Mouse (Mus musculus) intestine, embryonic 16.5 days (tissue): Measurements from ENCODE around the gene Vps13d. TPM values are rescaled to one million over a fixed set of nuclear protein-coding genes. Genes with fewer than 3 reads are reported as not detected.

ENCODE experiments used
- ATAC-seq: fragments of 200-750 bp; cut with Nextera tagmentation; 2 replicates; pipeline ENCODE4 v1.8.0; 2017; ENCODE audit warnings: moderate TSS enrichment, moderate library complexity
- H3K27ac ChIP-seq: fragments of 300-500 bp; sonication (generic); 2 replicates; pipeline ENCODE4 v1.5.1; 2014; ENCODE audit warnings: mild to moderate bottlenecking, low read length
- H3K27me3 ChIP-seq: fragments of 300-500 bp; sonication (generic); replicated peaks from 2 replicates; pipeline ENCODE4 v1.6.1; 2014; ENCODE audit warnings: low read length, control low read depth, mixed read lengths; ENCODE audit not compliant: control insufficient read depth, insufficient read depth
- H3K36me3 ChIP-seq: fragments of 300-500 bp; sonication (generic); 2 replicates; pipeline ENCODE4 v1.6.1; 2014; ENCODE audit warnings: low read length, control low read depth; ENCODE audit not compliant: control insufficient read depth, insufficient read depth
- H3K4me1 ChIP-seq: fragments of 300-500 bp; sonication (generic); 2 replicates; pipeline ENCODE4 v1.6.1; 2014; ENCODE audit warnings: low read length, control low read depth, mixed read lengths; ENCODE audit not compliant: control insufficient read depth, insufficient read depth
- H3K4me2 ChIP-seq: fragments of 300-500 bp; sonication (generic); 2 replicates; pipeline ENCODE4 v1.6.1; 2014; ENCODE audit warnings: low read depth, low read length, control low read depth
- H3K4me3 ChIP-seq: fragments of 300-500 bp; sonication (generic); 2 replicates; pipeline ENCODE4 v1.5.1; 2014; ENCODE audit warnings: mild to moderate bottlenecking, low read length
- H3K9ac ChIP-seq: fragments of 300-500 bp; sonication (generic); 2 replicates; pipeline ENCODE4 v1.6.1; 2014; ENCODE audit warnings: low read depth, low read length
- H3K9me3 ChIP-seq: fragments of 300-500 bp; sonication (generic); 2 replicates; pipeline ENCODE4 v1.6.1; 2016; ENCODE audit warnings: low read length, control low read depth; ENCODE audit not compliant: control insufficient read depth
- WGBS: fragments of 180-500 bp; shearing (Covaris S2); extraction: QIAGEN DNeasy Blood & Tissue Kit; methylation state at CpG from one replicate; pipeline ENCODE4 v1.1.7; 2014; 5-methylcytosine and 5-hydroxymethylcytosine counted together
- polyA plus RNA-seq: library from polyadenylated mRNA; unstranded; fragments of >200 nt; fragmentation: Nextera tagmentation; extraction: Ambion mirVana; gene quantifications from 2 replicates; pipeline ENCODE4 v1.2.1, GENCODE M21; 2015

Gene Vps13d
- polyA plus RNA-seq, 1 experiment from 2014 or later, result 11.4 TPM

- no peak for ATAC-seq
- H3K4me1 ChIP-seq, result peaks cover 6% of the 10 kb centered on the region; the same call in 1 of the 2 replicates
- H3K36me3 ChIP-seq, result peaks cover 7% of the 10 kb centered on the region; the same call in 1 of the 2 replicates
- no peaks in the 10 kb centered on the region for H3K9me3 ChIP-seq
- no peak overlapping the region for H3K4me2 ChIP-seq
- WGBS, result 69% methylated on average over 2 of the region's 2 CpGs
- no peak overlapping the region for H3K9ac ChIP-seq
- no peak overlapping the region for H3K4me3 ChIP-seq
- H3K27ac ChIP-seq, result no peak overlapping the region
- no peaks in the 10 kb centered on the region for H3K27me3 ChIP-seq
Observed at GRCm38 (mm10) chr4:144975505-144975904, 219.3 kb downstream of the Vps13d start.

GRCm38 (mm10) chr4:144974458-144974857 lies 220.3 kb downstream of the Vps13d start:
- H3K9ac ChIP-seq, result no peak overlapping the region
- peaks cover 4% of the 10 kb centered on the region; the same call in 1 of the 2 replicates for H3K4me1 ChIP-seq
- H3K27ac ChIP-seq, result no peak overlapping the region
- peaks cover 7% of the 10 kb centered on the region; the same call in 1 of the 2 replicates for H3K36me3 ChIP-seq
- 72% methylated on average over 3 of the region's 3 CpGs for WGBS
- H3K9me3 ChIP-seq, result no peaks in the 10 kb centered on the region
- no peak for ATAC-seq
- no peak overlapping the region for H3K4me3 ChIP-seq
- H3K27me3 ChIP-seq, result no peaks in the 10 kb centered on the region
- H3K4me2 ChIP-seq, result no peak overlapping the region

- Histone ChIP-seq H3K4me1 (peaks cover 2% of the 10 kb centered on the region; the same call in 1 of the 2 replicates), H3K4me3 (no peak overlapping the region), H3K36me3 (peaks cover 4% of the 10 kb centered on the region; the same call in 1 of the 2 replicates), H3K9ac (no peak overlapping the region), H3K9me3 (no peaks in the 10 kb centered on the region), H3K27me3 (no peaks in the 10 kb centered on the region), H3K27ac (no peak overlapping the region), H3K4me2 (no peak overlapping the region)
- peak; percentile 77 for ATAC-seq
- WGBS, result 70% methylated on average over 6 of the region's 6 CpGs
Observed at GRCm38 (mm10) chr4:144972948-144973720, 221.7 kb downstream of the Vps13d start.

GRCm38 (mm10) chr4:144971048-144971447 lies 223.8 kb downstream of the Vps13d start:
- H3K9ac ChIP-seq, result no peak overlapping the region
- H3K4me2 ChIP-seq, result no peak overlapping the region
- H3K9me3 ChIP-seq, result no peaks in the 10 kb centered on the region
- H3K4me3 ChIP-seq, result no peak overlapping the region
- no peak overlapping the region for H3K27ac ChIP-seq
- no peaks in the 10 kb centered on the region; the same call in 1 of the 2 replicates for H3K36me3 ChIP-seq
- ATAC-seq, result no peak
- WGBS, result 74% methylated on average over 2 of the region's 2 CpGs
- H3K27me3 ChIP-seq, result no peaks in the 10 kb centered on the region
- peaks cover 2% of the 10 kb centered on the region; the same call in 1 of the 2 replicates for H3K4me1 ChIP-seq

GRCm38 (mm10) chr4:144969030-144969429 lies 225.8 kb downstream of the Vps13d start:
- H3K27ac ChIP-seq, result no peak overlapping the region
- H3K9ac ChIP-seq, result no peak overlapping the region
- 48% methylated on average over 6 of the region's 6 CpGs for WGBS
- no peak overlapping the region for H3K4me2 ChIP-seq
- no peaks in the 10 kb centered on the region for H3K9me3 ChIP-seq
- no peak overlapping the region for H3K4me3 ChIP-seq
- H3K4me1 ChIP-seq, result peaks cover 1% of the 10 kb centered on the region; the same call in 1 of the 2 replicates
- no peak for ATAC-seq
- no peaks in the 10 kb centered on the region for H3K27me3 ChIP-seq
- H3K36me3 ChIP-seq, result no peaks in the 10 kb centered on the region; the same call in 1 of the 2 replicates

GRCm38 (mm10) chr4:144968371-144968770 lies 226.4 kb downstream of the Vps13d start:
- Histone ChIP-seq H3K4me2 (no peak overlapping the region), H3K27me3 (no peaks in the 10 kb centered on the region), H3K4me3 (no peak overlapping the region), H3K27ac (no peak overlapping the region), H3K9me3 (no peaks in the 10 kb centered on the region), H3K4me1 (0 out of 2 replicates have a peak, but pooled peaks cover 2% of the 10 kb centered on the region), H3K9ac (no peak overlapping the region), H3K36me3 (no peaks in the 10 kb centered on the region; the same call in 1 of the 2 replicates)
- WGBS, result 91% methylated on average over 3 of the region's 3 CpGs
- no peak for ATAC-seq

GRCm38 (mm10) chr4:144965255-144965654 lies 229.6 kb downstream of the Vps13d start:
- H3K9ac ChIP-seq, result no peak overlapping the region
- peaks cover 5% of the 10 kb centered on the region; the same call in 1 of the 2 replicates for H3K4me1 ChIP-seq
- no peak overlapping the region for H3K27ac ChIP-seq
- WGBS, result 72% methylated on average over 2 of the region's 2 CpGs
- H3K9me3 ChIP-seq, result no peaks in the 10 kb centered on the region
- H3K4me2 ChIP-seq, result no peak overlapping the region
- H3K27me3 ChIP-seq, result no peaks in the 10 kb centered on the region
- H3K36me3 ChIP-seq, result no peaks in the 10 kb centered on the region; the same call in 1 of the 2 replicates
- ATAC-seq, result no peak
- no peak overlapping the region for H3K4me3 ChIP-seq

- no peak for ATAC-seq
- Histone ChIP-seq H3K9me3 (no peaks in the 10 kb centered on the region), H3K27ac (no peak overlapping the region), H3K36me3 (no peaks in the 10 kb centered on the region), H3K27me3 (no peaks in the 10 kb centered on the region), H3K4me1 (peaks cover 16% of the 10 kb centered on the region), H3K9ac (no peak overlapping the region), H3K4me3 (no peak overlapping the region), H3K4me2 (no peak overlapping the region)
- 86% methylated on average over 3 of the region's 3 CpGs for WGBS
Observed at GRCm38 (mm10) chr4:144961696-144962095, 233.1 kb downstream of the Vps13d start.

- H3K4me3 ChIP-seq, result no peak overlapping the region
- H3K27ac ChIP-seq, result peak overlapping the region; percentile 82
- ATAC-seq, result 0 out of 2 replicates have a peak, but pooled peaks have one; percentile 1
- H3K4me1 ChIP-seq, result peaks cover 16% of the 10 kb centered on the region
- no peak overlapping the region for H3K9ac ChIP-seq
- 88% methylated on average over 4 of the region's 4 CpGs for WGBS
- H3K9me3 ChIP-seq, result no peaks in the 10 kb centered on the region
- no peaks in the 10 kb centered on the region for H3K27me3 ChIP-seq
- no peak overlapping the region for H3K4me2 ChIP-seq
- no peaks in the 10 kb centered on the region for H3K36me3 ChIP-seq
Observed at GRCm38 (mm10) chr4:144961232-144961631, 233.6 kb downstream of the Vps13d start.
